Mouse (Mus musculus) embryonic stem cell, embryonic (primary cell): ENCODE measurements around the gene Psmd6.

Experiments used
- CTCF ChIA-PET, 4 experiments: fragments of 300-600 bp in 2 of 4; fragments of 350-600 bp in 2 of 4; sonication (Branson Sonifier 250); formaldehyde crosslinking; loops; one replicate each; lab custom pipeline; 2022; ENCODE audit warnings: inconsistent platforms in 2 of 4; lab: Charles Lee
- POLR2A ChIA-PET, 4 experiments: fragments of 300-600 bp in 2 of 4; fragments of 350-600 bp in 2 of 4; sonication (Branson Sonifier 250); formaldehyde crosslinking; loops; one replicate each; lab custom pipeline; 2022; ENCODE audit warnings: antibody characterized with exemption in 4 of 4, inconsistent platforms in 1 of 4; lab: Charles Lee

Psmd6 gene

GRCm38 (mm10) chr14:14120230-14121096, at the start of gene Psmd6:
Psmd6 (minus strand) TSS chr14:14120984.
- ChIA-PET CTCF (interaction anchor here in 1 of 4 experiments (1.3 kb wide), 1 partner anchor 22 kb away, joined by 4 read pairs; no protein-coding TSS in a partner anchor), POLR2A (interaction anchor here in 2 of 4 experiments (0.8 to 1.4 kb wide), 3 partner anchors 22 to 511 kb away, joined by 3 to 6 read pairs (median 4); partner anchors contain the start of gene Il3ra (in 1 of the 2))

- POLR2A ChIA-PET, result no interaction called here
- CTCF ChIA-PET, result interaction anchor here in 1 of 4 experiments (1.7 kb wide), 1 partner anchor 12 kb away, joined by 4 read pairs; no protein-coding TSS in a partner anchor
Observed at GRCm38 (mm10) chr14:14110710-14111109, 10.1 kb downstream of the Psmd6 start.

GRCm38 (mm10) chr14:14104930-14105318, 15.9 kb downstream of the Psmd6 start:
- ChIA-PET CTCF (no interaction called here), POLR2A (no interaction called here)

GRCm38 (mm10) chr14:14104213-14104929, 16.4 kb downstream of the Psmd6 start:
- ChIA-PET CTCF (no interaction called here), POLR2A (no interaction called here)

GRCm38 (mm10) chr14:14101296-14101695, 19.5 kb downstream of the Psmd6 start:
- POLR2A ChIA-PET, result interaction anchor here in 1 of 4 experiments (0.8 kb wide), 1 partner anchor 87 kb away, joined by 3 read pairs; no protein-coding TSS in a partner anchor
- CTCF ChIA-PET, result no interaction called here

- CTCF ChIA-PET, result interaction anchor here in 1 of 4 experiments (0.6 kb wide), 1 partner anchor 116 kb away, joined by 3 read pairs; no protein-coding TSS in a partner anchor
- POLR2A ChIA-PET, result no interaction called here
Observed at GRCm38 (mm10) chr14:14100773-14101280, 20.0 kb downstream of the Psmd6 start.

- ChIA-PET CTCF (interaction anchor here (0.6 to 1.7 kb wide), 41 partner anchors 8 to 767 kb away, joined by 3 to 8 read pairs (median 4); partner anchors contain the start of gene Psmd6 (in 1 of the 4)), POLR2A (interaction anchor here in 2 of 4 experiments (0.6 to 2.2 kb wide), 4 partner anchors 11 to 138 kb away, joined by 3 to 6 read pairs (median 6); partner anchors contain the start of genes Atxn7 (in 1 of the 2) and Thoc7 (in 1 of the 2))
Observed at GRCm38 (mm10) chr14:14098330-14098980, 22.3 kb downstream of the Psmd6 start.

- ChIA-PET CTCF (no interaction called here), POLR2A (no interaction called here)
Observed at GRCm38 (mm10) chr14:14090571-14090970, 30.2 kb downstream of the Psmd6 start.

- ChIA-PET CTCF (interaction anchor here in 2 of 4 experiments (1.3 to 1.8 kb wide), 2 partner anchors 10 to 11 kb away, joined by 3 to 8 read pairs; no protein-coding TSS in a partner anchor), POLR2A (interaction anchor here in 1 of 4 experiments (1.0 to 1.9 kb wide), 2 partner anchors 10 to 28 kb away, joined by 5 read pairs; no protein-coding TSS in a partner anchor)
Observed at GRCm38 (mm10) chr14:14088016-14088791, 32.6 kb downstream of the Psmd6 start.

GRCm38 (mm10) chr14:14087348-14087747, 33.4 kb downstream of the Psmd6 start:
- POLR2A ChIA-PET, result interaction anchor here in 1 of 4 experiments (1.0 to 1.9 kb wide), 3 partner anchors 11 to 127 kb away, joined by 4 to 5 read pairs (median 5); no protein-coding TSS in a partner anchor

GRCm38 (mm10) chr14:14086711-14087263, 34.0 kb downstream of the Psmd6 start:
- POLR2A ChIA-PET, result interaction anchor here in 1 of 4 experiments (1.1 to 1.9 kb wide), 3 partner anchors 10 to 126 kb away, joined by 4 to 5 read pairs (median 5); no protein-coding TSS in a partner anchor
- CTCF ChIA-PET, result interaction anchor here in 2 of 4 experiments (1.3 to 1.8 kb wide), 2 partner anchors 12 kb away, joined by 3 to 8 read pairs; no protein-coding TSS in a partner anchor

More at GRCm38 (mm10) chr14:14087348-14087747, 33.4 kb downstream of the Psmd6 start:
- CTCF ChIA-PET, result interaction anchor here in 2 of 4 experiments (1.3 to 1.8 kb wide), 2 partner anchors 11 kb away, joined by 3 to 8 read pairs; no protein-coding TSS in a partner anchor

GRCm38 (mm10) chr14:14083811-14084210, 37.0 kb downstream of the Psmd6 start:
- CTCF ChIA-PET, result no interaction called here
- POLR2A ChIA-PET, result no interaction called here

- ChIA-PET CTCF (no interaction called here), POLR2A (no interaction called here)
Observed at GRCm38 (mm10) chr14:14080604-14081194, 40.1 kb downstream of the Psmd6 start.

- CTCF ChIA-PET, result no interaction called here
- POLR2A ChIA-PET, result interaction anchor here in 1 of 4 experiments (1.4 kb wide), 1 partner anchor 56 kb away, joined by 4 read pairs; no protein-coding TSS in a partner anchor
Observed at GRCm38 (mm10) chr14:14071456-14071855, 49.3 kb downstream of the Psmd6 start.

- CTCF ChIA-PET, result no interaction called here
- POLR2A ChIA-PET, result no interaction called here
Observed at GRCm38 (mm10) chr14:14070541-14071315, 50.1 kb downstream of the Psmd6 start.
